Mouse (Mus musculus) adipocyte (in vitro differentiated cells): ENCODE results near the gene Camta1.

Source experiments
- DNase-seq: peaks from one replicate; pipeline ENCODE4 v3.0.0-alpha.2; 2016; ENCODE audit warnings: low spot score

Camta1 gene

DNA sequence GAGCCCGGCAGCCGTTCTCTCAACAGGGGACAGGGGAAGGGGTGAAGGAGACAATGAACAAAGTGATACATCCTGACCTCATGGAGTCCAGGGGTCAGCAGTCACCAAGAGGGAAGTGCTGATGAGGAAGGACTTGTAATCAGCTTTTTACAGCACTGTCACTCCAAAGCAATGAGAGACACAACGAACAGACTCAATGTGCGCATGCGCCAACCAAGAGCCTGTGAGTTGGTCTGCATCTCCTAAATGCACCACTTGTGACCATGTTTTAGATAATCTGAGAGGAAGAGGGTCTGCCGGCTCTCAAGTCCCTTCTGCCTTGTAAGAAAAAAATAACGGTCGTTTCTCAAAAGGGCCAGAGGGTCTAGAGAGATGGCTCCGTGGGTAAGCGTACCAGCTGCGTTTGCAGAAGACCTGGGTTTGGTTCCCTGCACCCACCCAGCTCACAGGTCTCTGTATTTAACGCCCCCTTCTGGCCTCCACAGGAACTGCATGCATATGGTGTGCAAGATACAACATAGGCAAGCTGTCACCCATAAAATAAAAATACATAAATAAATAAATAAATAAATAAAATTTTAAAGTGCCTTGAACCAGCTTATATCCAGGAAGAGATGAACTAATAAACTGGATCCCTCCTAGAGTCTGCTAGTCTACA, 178.7 kb downstream of the Camta1 start:
- DNase-seq = no peak

DNA sequence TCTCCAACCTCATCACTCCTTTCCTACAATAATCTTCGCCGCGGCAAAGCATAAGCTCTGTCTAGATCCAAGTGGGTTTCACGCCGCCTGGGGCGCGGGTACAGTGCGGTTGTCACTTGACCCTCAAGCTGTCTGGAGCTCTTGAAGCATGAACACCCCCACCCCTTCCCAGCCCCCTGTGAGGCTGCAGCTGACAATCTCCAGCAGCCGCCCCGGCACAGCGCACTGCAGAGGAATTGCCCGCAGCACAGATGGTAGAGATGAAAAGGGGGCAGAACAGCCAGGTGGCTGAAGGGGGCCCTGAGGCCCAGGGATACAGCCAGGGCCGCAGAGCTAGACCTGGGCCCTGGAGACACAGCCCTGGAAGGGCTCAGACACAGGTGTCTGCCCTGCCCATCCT, 189.2 kb downstream of the Camta1 start:
- no peak for DNase-seq

DNA sequence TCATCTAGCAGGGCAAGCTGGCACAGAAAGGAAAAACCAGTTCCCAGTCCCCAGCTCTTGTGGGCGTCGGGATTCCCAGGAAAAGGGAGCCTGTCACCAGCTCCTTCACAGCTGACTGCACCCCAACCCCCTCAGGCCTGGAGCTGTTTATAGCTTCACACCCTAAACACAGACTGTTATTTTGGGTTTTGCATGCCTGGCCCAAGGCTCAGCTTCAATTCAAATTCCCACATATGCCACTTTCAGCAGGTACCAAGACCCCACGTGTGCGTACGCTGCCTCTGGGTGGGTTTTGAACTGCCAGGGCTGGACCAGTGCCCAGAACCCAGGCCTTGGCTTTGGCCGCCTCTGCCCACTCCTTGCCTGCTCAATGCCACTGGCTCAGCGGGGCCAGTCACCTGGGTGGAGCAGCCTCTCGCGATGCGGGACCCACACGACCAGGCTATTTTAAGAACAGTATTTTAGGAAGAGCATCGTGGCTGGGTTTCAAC, 195.2 kb downstream of the Camta1 start:
- DNase-seq = no peak

DNA sequence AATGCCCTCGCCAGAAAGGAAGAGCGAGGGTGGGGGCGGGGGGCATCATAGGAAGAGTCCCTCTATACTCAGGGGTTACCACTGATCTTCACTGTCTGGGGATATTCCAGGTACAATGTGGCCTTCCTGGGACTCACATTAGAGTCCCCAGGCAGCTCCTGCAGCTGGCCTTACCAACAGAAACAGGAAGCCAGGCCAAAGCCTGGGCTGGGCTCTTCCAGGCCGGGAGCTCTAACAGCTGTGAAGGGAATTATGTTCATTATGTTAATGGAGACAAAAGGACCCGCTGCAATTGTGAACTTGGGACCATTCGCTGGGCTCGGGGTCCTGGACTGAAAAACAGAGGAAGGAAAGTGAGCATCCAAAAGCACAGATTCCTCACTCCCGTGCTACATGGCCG, 200.2 kb downstream of the Camta1 start:
- DNase-seq = no peak

DNA sequence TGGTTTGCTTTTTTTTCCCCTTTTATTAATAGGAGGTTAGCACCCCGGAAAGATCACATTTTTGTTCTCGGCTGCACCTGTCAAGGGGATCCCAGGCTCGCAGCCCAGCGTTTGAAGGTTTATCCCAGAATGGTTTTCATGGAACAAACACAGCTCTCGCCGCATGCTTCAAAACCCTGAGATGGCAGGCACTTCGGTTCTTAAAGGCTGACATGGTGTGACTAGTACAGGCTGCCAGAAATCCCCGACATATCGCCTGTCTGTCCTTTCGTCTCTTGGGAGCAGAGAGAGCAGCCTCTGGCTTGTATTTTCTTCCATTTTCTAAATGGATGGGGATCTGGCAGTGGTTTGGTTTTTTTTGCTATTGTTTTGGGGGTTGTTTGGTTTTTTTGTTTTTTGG, 205.2 kb downstream of the Camta1 start:
- DNase-seq = no peak

- DNase-seq = no peak
These were observed 205.9 kb downstream of the Camta1 start for GRCm38 (mm10) chr4:151655637-151656385.

DNA sequence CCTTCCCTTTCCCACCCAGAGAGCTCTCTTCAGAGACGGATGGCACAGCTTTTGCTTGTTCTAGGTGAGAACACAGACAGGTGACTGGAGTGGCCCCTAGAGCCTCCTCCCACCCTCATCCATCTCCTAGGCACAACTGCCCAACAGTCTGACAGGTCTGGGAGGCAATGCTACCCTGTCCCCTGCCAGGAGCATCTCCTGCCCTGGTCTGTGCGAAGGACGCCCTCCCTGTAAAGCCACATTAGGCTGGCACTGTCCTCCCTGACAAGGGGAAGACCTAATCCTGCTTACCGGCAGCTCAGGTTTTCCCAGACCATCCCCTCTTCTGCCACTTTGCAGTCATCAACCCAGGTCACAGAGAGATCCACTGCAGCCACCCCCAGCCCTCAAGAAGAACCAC, 206.4 kb downstream of the Camta1 start:
- no peak for DNase-seq

DNA sequence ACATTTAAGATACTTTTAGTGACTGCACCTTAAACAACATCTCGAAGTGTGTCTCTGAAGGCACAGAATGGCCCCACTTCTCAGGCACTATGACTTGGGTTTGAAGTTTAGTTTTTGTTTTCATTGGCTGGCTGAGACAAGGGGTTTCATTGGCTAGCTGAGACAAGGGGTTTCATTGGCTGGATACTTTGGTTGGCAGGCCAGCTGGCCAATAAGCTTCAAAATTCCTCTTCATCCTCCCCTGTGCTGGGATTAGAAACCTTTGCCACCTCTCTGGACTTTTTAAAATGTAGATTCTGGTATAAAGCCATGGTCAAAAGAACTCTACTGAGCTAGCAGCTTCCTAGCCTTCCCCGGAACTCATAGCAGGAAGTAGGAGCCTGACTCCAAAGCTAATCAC, 219.3 kb downstream of the Camta1 start:
- DNase-seq = no peak

GRCm38 (mm10) chr4:151640971-151641370, 220.7 kb downstream of the Camta1 start:
- no peak for DNase-seq

DNA sequence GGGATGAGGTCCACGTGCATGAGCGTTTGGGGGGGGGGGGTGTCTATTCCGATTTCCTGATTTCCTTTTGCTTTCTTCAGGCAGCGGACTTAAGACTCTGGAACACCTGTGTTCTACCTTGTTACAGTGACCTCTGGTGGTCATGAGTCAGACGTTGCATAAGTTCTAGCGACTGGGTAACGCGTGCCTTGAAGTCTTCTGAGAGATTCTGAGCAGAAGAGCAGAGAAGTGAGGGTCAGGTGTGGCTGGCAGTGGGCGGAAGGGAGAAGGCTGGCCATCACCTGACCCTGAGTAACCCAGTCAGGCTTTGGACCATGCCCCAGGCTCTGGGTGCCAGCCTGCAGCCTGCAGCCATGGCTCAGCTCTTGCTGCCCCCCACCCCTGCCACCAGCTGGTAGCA, 222.7 kb downstream of the Camta1 start:
- no peak for DNase-seq

DNA sequence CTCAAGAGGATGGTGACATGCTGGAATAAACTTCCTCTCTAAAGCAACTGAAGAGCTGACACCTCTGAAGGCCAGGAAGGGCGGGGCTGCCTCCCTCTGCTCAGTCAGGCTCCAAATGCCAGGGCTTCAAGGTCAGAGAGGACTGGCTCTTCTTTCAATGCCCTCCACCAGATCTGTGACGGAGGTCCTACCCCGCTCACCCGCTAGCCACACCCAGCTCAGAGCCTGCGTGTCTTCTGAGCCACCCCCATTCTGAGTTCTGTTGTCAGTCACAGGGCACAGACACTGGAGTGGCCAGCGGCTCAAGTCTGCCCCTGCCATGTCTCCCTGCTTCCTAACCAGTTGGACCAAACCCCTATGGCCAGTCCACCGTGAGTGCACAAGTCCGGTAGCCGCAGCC, 224.3 kb downstream of the Camta1 start:
- no peak for DNase-seq

- DNase-seq = peak; percentile 4
These were observed 226.9 kb downstream of the Camta1 start for GRCm38 (mm10) chr4:151634771-151635170.

DNA sequence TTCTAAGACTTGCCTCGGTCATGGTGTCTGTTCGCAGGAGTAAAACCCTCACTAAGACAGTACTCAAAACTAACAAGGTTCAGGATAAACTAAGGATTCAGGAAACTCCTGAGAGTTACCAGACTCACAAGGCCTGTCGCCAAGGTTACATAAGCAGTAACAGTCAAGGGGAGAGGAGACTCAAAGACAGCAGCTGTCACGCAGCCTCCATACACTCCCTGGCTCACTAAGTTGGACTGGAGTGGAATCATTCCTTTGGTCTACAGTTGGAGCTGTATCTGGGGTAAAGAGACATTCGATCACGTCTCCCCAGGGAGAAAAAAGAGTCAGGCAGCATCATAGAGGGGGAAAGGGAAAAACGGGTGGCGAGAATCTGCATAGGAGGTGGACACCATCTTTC, 227.9 kb downstream of the Camta1 start:
- no peak for DNase-seq

- DNase-seq = no peak
These were observed 229.4 kb downstream of the Camta1 start for GRCm38 (mm10) chr4:151632321-151632720.

- DNase-seq = no peak
These were observed 231.0 kb downstream of the Camta1 start for GRCm38 (mm10) chr4:151630664-151631063.

DNA sequence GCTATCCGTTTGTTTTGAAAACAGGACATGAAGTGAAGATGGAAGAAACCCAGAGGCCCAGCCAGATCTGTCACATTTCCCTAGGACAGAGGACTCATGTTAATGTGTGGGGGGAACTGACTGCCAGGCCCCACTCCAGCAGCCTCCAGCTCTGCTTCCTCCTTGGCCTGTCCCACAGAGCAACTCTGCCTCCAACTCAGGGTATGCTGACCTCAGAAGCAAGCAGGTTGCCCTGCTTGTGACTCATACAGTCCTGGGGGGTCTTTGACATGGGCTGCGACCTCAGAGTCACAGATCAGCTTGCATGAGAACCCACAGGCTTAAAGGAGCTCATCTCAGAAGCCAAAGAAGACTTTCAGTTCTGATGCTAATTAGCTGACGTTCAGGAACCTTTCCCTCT, 231.4 kb downstream of the Camta1 start:
- DNase-seq = no peak

- no peak for DNase-seq
These were observed 242.1 kb downstream of the Camta1 start for GRCm38 (mm10) chr4:151619541-151620016.

DNA sequence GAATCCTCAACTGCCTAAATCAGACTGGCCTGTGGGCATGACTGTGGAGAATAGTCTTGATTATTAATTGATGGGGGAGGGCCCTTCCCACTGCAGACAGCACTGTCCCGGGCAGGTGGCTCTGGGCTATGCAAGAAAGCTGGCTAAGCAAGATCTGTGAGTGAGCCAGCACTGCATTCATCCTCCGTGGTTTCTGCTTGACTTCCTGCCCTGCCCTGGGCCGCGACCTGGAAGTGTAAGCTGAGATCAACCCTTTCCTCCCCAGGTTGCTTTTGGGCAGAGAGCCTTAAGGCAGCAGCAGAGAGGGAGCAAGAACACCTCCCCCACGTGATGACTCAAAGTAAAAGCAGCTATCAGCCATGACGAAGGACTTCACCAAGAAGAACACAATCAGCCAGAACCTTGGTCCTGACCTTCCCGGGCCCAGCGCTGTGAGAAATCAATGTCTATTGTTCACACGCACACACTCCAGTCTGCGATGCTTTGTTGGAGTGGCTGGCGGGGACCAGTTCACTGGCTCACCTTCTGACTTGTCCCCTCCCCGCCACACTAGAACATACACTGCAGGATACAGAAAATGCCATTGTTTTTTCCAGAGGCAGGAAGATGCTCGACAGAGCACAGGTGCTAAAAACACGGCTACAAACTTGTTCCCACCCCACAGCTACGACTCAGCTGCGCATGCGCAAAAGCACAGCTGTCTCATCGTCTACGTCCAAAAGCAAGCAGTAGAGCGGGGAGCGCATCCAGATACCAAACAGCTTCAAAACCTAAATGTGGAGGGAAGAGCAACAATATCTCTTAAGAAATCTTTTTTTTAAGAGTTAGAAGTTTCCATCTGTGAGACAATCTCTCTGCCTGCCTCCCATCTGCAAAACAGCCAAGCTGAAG, 243.0 kb downstream of the Camta1 start:
- DNase-seq = no peak

GRCm38 (mm10) chr4:151611621-151612020, 250.1 kb downstream of the Camta1 start:
- no peak for DNase-seq

DNA sequence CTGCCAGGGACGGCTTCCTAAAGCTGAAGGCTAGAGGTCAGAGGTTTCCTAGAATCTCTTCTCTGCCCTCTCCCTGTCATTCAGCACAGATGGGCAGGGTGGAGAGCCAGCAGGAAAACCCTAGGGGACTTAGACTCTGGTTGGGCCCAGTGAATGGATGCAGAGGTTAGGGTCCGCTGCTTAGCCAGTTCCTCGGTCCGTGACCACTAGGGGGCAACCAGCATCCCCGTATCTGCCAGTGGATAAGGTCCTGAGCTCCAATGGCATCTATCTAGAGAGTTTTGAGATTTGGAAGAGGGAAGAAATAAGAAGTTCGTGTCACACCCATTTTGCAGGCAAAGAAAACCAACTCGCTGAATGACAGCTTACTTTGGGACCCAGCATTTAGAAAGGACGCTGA, 251.4 kb downstream of the Camta1 start:
- DNase-seq = peak; percentile 20

DNA sequence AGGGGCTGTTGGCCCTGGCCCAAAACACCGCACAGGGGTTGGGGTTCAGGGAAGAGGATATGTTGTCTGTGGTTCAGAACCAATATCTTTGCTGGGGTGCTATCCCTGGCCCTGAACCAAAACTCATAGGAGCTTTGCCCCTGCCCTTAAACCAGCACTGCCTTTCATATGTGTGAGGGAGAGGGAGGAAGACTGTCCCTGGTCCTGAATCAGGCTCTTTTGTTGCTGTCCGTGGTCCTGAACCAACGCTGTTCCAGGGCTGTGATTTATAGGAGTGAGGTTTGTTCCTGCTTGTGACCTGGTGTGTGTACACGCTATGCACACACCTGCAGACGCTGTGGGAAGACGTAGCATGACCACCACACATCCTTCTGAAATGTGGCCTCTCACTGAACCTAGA, 256.8 kb downstream of the Camta1 start:
- DNase-seq = peak; percentile 66

DNA sequence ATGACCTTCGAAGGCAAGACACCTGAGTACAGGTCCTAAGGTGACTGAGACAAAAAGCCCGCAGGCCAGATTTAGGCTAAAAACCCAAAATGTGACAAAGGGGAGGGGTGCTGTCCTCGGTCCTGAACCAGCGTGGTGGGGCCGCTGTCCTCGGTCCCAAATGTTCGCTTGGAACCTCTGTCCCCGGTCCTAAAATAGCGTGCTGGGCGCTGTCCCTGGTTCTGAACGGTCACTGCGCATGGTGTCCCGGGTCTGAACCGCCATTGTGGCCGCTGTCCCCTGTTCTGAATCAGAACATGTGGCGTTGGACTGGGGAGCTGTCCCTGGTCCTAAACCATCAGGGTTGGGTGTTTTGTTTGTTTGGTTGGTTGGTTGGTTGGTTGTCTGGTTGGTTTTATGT, 257.2 kb downstream of the Camta1 start:
- peak; percentile 55 for DNase-seq

DNA sequence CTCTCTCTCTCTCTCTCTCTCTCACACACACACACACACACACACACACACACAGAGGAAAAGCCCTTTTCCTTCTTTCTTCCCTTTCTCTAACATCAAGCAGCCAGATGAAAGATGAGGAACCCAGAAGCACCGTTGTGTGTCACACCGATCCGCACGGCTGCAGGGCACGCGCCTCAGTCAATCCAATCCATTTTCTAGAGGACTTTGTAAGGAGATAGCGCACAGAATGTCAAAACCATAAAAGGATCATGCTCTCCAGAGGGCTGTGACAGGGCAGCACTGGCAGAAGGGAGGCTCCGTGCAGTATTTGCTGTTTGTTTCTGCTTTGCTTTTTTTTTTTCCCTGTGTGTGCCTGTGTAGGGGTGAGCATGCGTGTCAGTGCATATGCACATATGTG, 258.1 kb downstream of the Camta1 start:
- DNase-seq = no peak
